Mouse (Mus musculus): Measurements from ENCODE around the gene Thra. TPM values are rescaled to one million over a fixed set of nuclear protein-coding genes. Genes with fewer than 3 reads are reported as not detected.

Thra gene
- total and polyA plus RNA-seq, 3 experiments = 22.0 to 50.9 TPM; not detected in 1

DNA sequence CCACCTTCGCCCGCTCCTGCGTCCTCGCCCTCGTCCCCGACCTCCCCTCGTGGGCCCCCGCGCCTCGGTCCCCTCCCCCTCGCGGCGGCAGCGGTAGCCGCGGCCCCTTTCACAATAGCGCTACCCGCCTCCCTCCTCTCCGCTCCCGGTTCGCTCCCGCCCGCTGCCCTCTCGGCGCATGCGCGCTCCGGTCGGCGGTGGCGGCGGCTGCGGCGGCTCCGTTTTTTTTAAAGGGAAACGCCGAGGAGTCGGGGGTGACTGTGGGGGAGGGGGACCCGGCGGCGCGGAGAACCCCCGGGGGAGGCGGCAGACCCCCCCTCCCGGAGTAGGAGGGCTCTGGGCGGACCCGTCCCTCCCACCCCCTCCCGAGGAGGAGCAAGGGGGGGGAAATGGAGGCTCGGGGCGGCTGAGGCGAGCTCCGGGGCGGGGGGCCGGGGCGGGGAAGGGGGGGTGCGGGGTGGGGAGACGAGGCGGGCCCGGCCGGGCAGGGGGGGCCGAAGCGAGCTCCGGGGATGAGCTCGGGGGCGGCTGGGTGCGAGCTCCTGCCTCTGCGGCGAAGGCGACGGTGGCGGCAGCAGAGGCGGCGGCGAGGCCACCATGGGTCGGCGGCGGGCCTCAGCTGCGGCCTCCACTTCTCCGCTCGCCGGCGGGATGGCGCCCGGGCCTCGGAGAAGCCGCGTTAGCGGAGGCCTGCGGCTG lies 54.7 kb downstream of the Thra start, which contains the start of gene Msl1:
Msl1 (plus strand) TSS at position 502 of the 699 bp plus-strand sequence.
- H3K79me2 ChIP-seq (ENCODE audit: control insufficient read depth, insufficient read depth, low read length, poor library complexity) = peaks cover 45% of the 10 kb centered on the region
- peaks cover 11 to 38% of the 10 kb centered on the region in 2 experiments for H3K36me3 ChIP-seq (ENCODE audit: control insufficient read depth in 1 of 2, insufficient read depth in 2 of 2, low read length in 2 of 2)
- DNase-seq (ENCODE audit: low read depth, low spot score) = peak; percentile 92
- no peak for TF ChIP-seq GATA1 (IDR thresholded peaks at IDR 0.05; ENCODE audit: low read depth, low read length)
- TF ChIP-seq MXI1 (IDR thresholded peaks at IDR 0.05; ENCODE audit: low read depth, low read length) = no peak; the same call in 1 of the 2 replicates
- no peak for TF ChIP-seq RCOR1 (IDR thresholded peaks at IDR 0.05; ENCODE audit: low read depth, low read length)
- TF ChIP-seq MYC (IDR thresholded peaks at IDR 0.05; ENCODE audit: low read depth, low read length) = no peak
- TF ChIP-seq NELFE (IDR thresholded peaks at IDR 0.05; ENCODE audit: low read depth, low read length) = no peak; the same call in none of the 2 replicates
- no peak for TF ChIP-seq BHLHE40 (IDR thresholded peaks at IDR 0.05; ENCODE audit: borderline replicate concordance, low read depth, low read length)
- no peak; the same call in 1 of the 2 replicates for TF ChIP-seq POLR2AphosphoS2 (IDR thresholded peaks at IDR 0.05; ENCODE audit: low read length)
- 0 out of 6 replicates have a peak, but pooled peaks of 1 of the 3 experiments have one; percentile 1 for TF ChIP-seq CTCF (IDR thresholded peaks at IDR 0.05 in 2 of 3, conservative IDR thresholded peaks at IDR 0.05 in 1 of 3; ENCODE audit: control insufficient read depth in 1 of 3, insufficient read depth in 1 of 3, low read depth in 2 of 3, low read length in 3 of 3, poor library complexity in 1 of 3, severe bottlenecking in 1 of 3)
- TF ChIP-seq E2F4 (IDR thresholded peaks at IDR 0.05; ENCODE audit: borderline replicate concordance, low read depth, low read length) = no peak
- TF ChIP-seq MAZ (IDR thresholded peaks at IDR 0.05; ENCODE audit: low read depth, low read length) = peak; percentile 98; the same call in 1 of the 2 replicates
- peak; percentile 84 to 93; a peak in 3 of 4 replicates for TF ChIP-seq POLR2A (IDR thresholded peaks at IDR 0.05; ENCODE audit: control insufficient read depth in 1 of 2, insufficient read depth in 1 of 2, low read depth in 1 of 2, low read length in 2 of 2, poor library complexity in 1 of 2)
- 0 out of 2 replicates have a peak, but pooled peaks have one; percentile 28 for TF ChIP-seq ELF1 (IDR thresholded peaks at IDR 0.05; ENCODE audit: low read depth, low read length)
- TF ChIP-seq ZNF384 (IDR thresholded peaks at IDR 0.05; ENCODE audit: low read depth, low read length) = peak; percentile 86
- TF ChIP-seq TCF12 (IDR thresholded peaks at IDR 0.05; ENCODE audit: low read depth, low read length) = peak; percentile 50; the same call in 1 of the 2 replicates
- no peak for TF ChIP-seq TAL1 (IDR thresholded peaks at IDR 0.05; ENCODE audit: low read length)
- no peak for TF ChIP-seq MYB (IDR thresholded peaks at IDR 0.05; ENCODE audit: low read depth, low read length)
- no peak for TF ChIP-seq UBTF (IDR thresholded peaks at IDR 0.05; ENCODE audit: borderline replicate concordance, insufficient read depth, low read depth, low read length)
- no peak for TF ChIP-seq RAD21 (IDR thresholded peaks at IDR 0.05; ENCODE audit: low read depth, low read length)
- TF ChIP-seq MAFK (IDR thresholded peaks at IDR 0.05; ENCODE audit: borderline replicate concordance, low read depth, low read length) = no peak
- TF ChIP-seq HCFC1 (IDR thresholded peaks at IDR 0.05; ENCODE audit: low read depth, low read length) = peak; percentile 76
- no peak for TF ChIP-seq KAT2A (conservative IDR thresholded peaks at IDR 0.05; ENCODE audit: low read depth, low read length)
- no peak for TF ChIP-seq ZC3H11A (IDR thresholded peaks at IDR 0.05; ENCODE audit: low read depth, low read length)
- TF ChIP-seq NRF1 (IDR thresholded peaks at IDR 0.05; ENCODE audit: insufficient read depth, low read depth, low read length, poor library complexity, severe bottlenecking) = peak; percentile 89
- no peak for TF ChIP-seq USF1 (IDR thresholded peaks at IDR 0.05; ENCODE audit: low read depth, low read length)
- no peak; the same call in 1 of the 2 replicates for TF ChIP-seq ZMIZ1 (IDR thresholded peaks at IDR 0.05; ENCODE audit: low read depth, low read length)
- TF ChIP-seq ETS1 (IDR thresholded peaks at IDR 0.05; ENCODE audit: low read depth, low read length) = no peak; the same call in 1 of the 2 replicates
- no peak; the same call in 1 of the 2 replicates for TF ChIP-seq SMC3 (IDR thresholded peaks at IDR 0.05; ENCODE audit: low read depth, low read length)
- TF ChIP-seq EP300 (IDR thresholded peaks at IDR 0.05; ENCODE audit: low read depth in 1 of 2, low read length in 2 of 2) = peak in 1 of 2 experiments; percentile 17; a peak in 1 of 4 replicates
- peak within 1 kb of the TSS; percentile 84 for H3K9ac ChIP-seq (ENCODE audit: control insufficient read depth, low read depth, low read length, poor library complexity, severe bottlenecking)
- H3K4me1 ChIP-seq (ENCODE audit: control insufficient read depth in 1 of 2, insufficient read depth in 2 of 2, low read length in 2 of 2) = peaks cover 17 to 40% of the 10 kb centered on the region in 2 experiments
- no peaks in the 10 kb centered on the region for H3K27me3 ChIP-seq (ENCODE audit: control insufficient read depth in 1 of 2, insufficient read depth in 2 of 2, low read length in 2 of 2)
- H3K4me3 ChIP-seq (ENCODE audit: control insufficient read depth in 1 of 2, insufficient read depth in 1 of 2, low read depth in 2 of 2, low read length in 2 of 2) = peak within 1 kb of the TSS; percentile 65 to 90
- peak within 1 kb of the TSS; percentile 88 for H3K27ac ChIP-seq (ENCODE audit: control insufficient read depth, low read depth, low read length)
- no peaks in the 10 kb centered on the region for H3K9me3 ChIP-seq (replicated peaks; ENCODE audit: insufficient read depth, low read length)

Measured in MEL (cell line).